Mouse (Mus musculus) neural tube, embryonic 15.5 days (tissue): ENCODE measurements around the gene Gm13078. TPM values are rescaled to one million over a fixed set of nuclear protein-coding genes. Genes with fewer than 3 reads are reported as not detected.

Experiments used
- ATAC-seq: fragments of 200-750 bp; cut with Nextera tagmentation; 2 replicates; pipeline ENCODE4 v1.8.0; 2017; ENCODE audit warnings: mild to moderate bottlenecking, moderate TSS enrichment, moderate library complexity; ENCODE audit not compliant: low FRiP score
- H3K27ac ChIP-seq: fragments of 300-500 bp; sonication (generic); replicated peaks from 2 replicates; pipeline ENCODE4 v1.5.1; 2015; ENCODE audit warnings: mild to moderate bottlenecking, inconsistent platforms
- H3K27me3 ChIP-seq: fragments of 300-500 bp; sonication (generic); replicated peaks from 2 replicates; pipeline ENCODE4 v1.6.1; 2015; ENCODE audit warnings: inconsistent platforms
- H3K36me3 ChIP-seq: fragments of 300-500 bp; sonication (generic); 2 replicates; pipeline ENCODE4 v1.6.1; 2015; ENCODE audit warnings: inconsistent platforms
- H3K4me1 ChIP-seq: fragments of 300-500 bp; sonication (generic); 2 replicates; pipeline ENCODE4 v1.6.1; 2015; ENCODE audit warnings: inconsistent platforms
- H3K4me2 ChIP-seq: fragments of 300-500 bp; sonication (generic); 2 replicates; pipeline ENCODE4 v1.6.1; 2015; ENCODE audit warnings: inconsistent platforms, mild to moderate bottlenecking, moderate library complexity
- H3K4me3 ChIP-seq: fragments of 300-500 bp; sonication (generic); replicated peaks from 2 replicates; pipeline ENCODE4 v1.5.1; 2015; ENCODE audit warnings: mild to moderate bottlenecking, inconsistent platforms
- H3K9ac ChIP-seq: fragments of 300-500 bp; sonication (generic); replicated peaks from 2 replicates; pipeline ENCODE4 v1.6.1; 2015; ENCODE audit warnings: mild to moderate bottlenecking, inconsistent platforms
- H3K9me3 ChIP-seq: fragments of 300-500 bp; sonication (generic); replicated peaks from 2 replicates; pipeline ENCODE4 v1.6.1; 2016; ENCODE audit warnings: inconsistent platforms
- WGBS: fragments of 180-500 bp; shearing (Covaris S2); methylation state at CpG from one replicate; pipeline ENCODE4 v1.1.7; 2015; ENCODE audit warnings: mixed read lengths; 5-methylcytosine and 5-hydroxymethylcytosine counted together
- polyA plus RNA-seq: library from polyadenylated mRNA; unstranded; fragments of >200 nt; fragmentation: Nextera tagmentation; extraction: Ambion mirVana; gene quantifications from 2 replicates; pipeline ENCODE4 v1.2.1, GENCODE M21; 2015

Gene Gm13078
- polyA plus RNA-seq: not detected in 2 replicates

DNA sequence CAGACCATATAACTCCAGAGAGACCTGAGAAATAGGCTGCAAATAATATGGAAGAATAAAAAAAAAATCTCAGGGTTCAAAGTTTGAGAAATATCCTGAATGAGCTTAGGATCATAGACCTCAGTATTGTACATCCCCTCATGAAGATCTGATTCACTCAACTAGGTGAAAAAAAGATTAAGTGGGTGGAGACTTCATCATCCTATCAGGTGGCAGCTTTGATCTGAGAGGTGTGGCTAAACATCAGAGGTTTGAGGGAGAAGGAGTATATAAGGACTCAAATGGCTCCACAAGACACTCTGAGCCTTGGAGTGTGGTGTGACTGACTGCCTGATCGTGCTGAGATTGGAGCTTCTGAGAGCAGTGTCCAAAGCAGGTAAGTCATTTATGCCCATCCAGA, at the start of gene Gm13078:
Gene Gm13078 (plus strand): TSS at position 301 of the 400 bp plus-strand sequence.
- Histone ChIP-seq H3K27me3 (no peaks in the 10 kb centered on the region), H3K4me3 (no peak within 1 kb of the TSS), H3K4me2 (no peak within 1 kb of the TSS), H3K4me1 (no peaks in the 10 kb centered on the region), H3K27ac (no peak within 1 kb of the TSS), H3K9ac (no peak within 1 kb of the TSS), H3K36me3 (no peaks in the 10 kb centered on the region), H3K9me3 (peaks cover 19% of the 10 kb centered on the region; the same call in 1 of the 2 replicates)
- no peak for ATAC-seq
- 94% methylated on average over 1 of the region's 1 CpGs for WGBS

DNA sequence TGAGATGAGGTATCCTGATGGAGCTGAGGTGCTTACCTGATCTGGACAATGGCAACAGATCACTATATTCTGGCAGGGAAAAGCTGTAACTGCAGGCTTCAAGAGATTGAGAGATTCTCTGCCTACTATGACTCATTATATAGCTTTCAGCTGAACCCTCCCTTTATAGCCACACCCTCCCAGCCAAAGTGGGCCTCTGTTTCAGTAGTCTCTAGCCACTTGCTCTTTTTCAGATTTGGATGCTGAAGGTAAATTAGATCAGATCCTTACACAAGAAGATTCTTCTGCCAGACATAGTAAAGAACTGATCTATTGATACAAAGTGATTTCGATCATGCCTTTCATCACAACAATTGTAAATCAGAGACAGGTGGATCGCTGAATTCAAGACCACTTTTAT, 16.6 kb upstream of the Gm13078 start, which contains the start of gene Gm13089:
Gene Gm13089 (minus strand): TSS at position 101 of the 400 bp plus-strand sequence.
- ATAC-seq: no peak
- Histone ChIP-seq H3K4me3 (no peak within 1 kb of the TSS), H3K4me2 (no peak within 1 kb of the TSS), H3K27ac (no peak within 1 kb of the TSS), H3K4me1 (no peaks in the 10 kb centered on the region), H3K9me3 (peaks cover 12% of the 10 kb centered on the region), H3K9ac (no peak within 1 kb of the TSS), H3K27me3 (no peaks in the 10 kb centered on the region), H3K36me3 (no peaks in the 10 kb centered on the region)
- 92% methylated on average over 2 of the region's 2 CpGs for WGBS

Other genes starting within 250 kb of the Gm13078 start
- not detected in 2 replicates for gene Gm13043, start 208.1 kb upstream of the Gm13078 start, polyA plus RNA-seq
- gene Gm13040, start 183.5 kb upstream of the Gm13078 start, polyA plus RNA-seq: not detected in 2 replicates
- not detected in 2 replicates for gene BC080695, start 167.8 kb upstream of the Gm13078 start, polyA plus RNA-seq
- not detected in 2 replicates for gene Gm13057, start 167.7 kb upstream of the Gm13078 start, polyA plus RNA-seq
- not detected in 2 replicates for gene Gm13083, start 104.5 kb upstream of the Gm13078 start, polyA plus RNA-seq
- gene Gm13088, start 62.2 kb upstream of the Gm13078 start, polyA plus RNA-seq: not detected in 2 replicates
- not detected in 2 replicates for gene Gm13089, start 16.7 kb upstream of the Gm13078 start, polyA plus RNA-seq
- gene Gm13023, start 69.9 kb downstream of the Gm13078 start, polyA plus RNA-seq: not detected in 2 replicates
- not detected in 2 replicates for gene Gm13084, start 96.6 kb downstream of the Gm13078 start, polyA plus RNA-seq
- not detected in 2 replicates for gene Gm13103, start 127.0 kb downstream of the Gm13078 start, polyA plus RNA-seq
- not detected in 2 replicates for gene Pramef6, start 180.9 kb downstream of the Gm13078 start, polyA plus RNA-seq
- gene Pramef25, start 231.6 kb downstream of the Gm13078 start, polyA plus RNA-seq: not detected in 2 replicates
- gene Gm13101, start 247.5 kb downstream of the Gm13078 start, polyA plus RNA-seq: not detected in 2 replicates